Mouse (Mus musculus): ENCODE data around the gene Clic6. TPM values are rescaled to one million over a fixed set of nuclear protein-coding genes. Genes with fewer than 3 reads are reported as not detected.

Clic6 gene
- total and polyA plus RNA-seq, 3 experiments: not detected

DNA sequence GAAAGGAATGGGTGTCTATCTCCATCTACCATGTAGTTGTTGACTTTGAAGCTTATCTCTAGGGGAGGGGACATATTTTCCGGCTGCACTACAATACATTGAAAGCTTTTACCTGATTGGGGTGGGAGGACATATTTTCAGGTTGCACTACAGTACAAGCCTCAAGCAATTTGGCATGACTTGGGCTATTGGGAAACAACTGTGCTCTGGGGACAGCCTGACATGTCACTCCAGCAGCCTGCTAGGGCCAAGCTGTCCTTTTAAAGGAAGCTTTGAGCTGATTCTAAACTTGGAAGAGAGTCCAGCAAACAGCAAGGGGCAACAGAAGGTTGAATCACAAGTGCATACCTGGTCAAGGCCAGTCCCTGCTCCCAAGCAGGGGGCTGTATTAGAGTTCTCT is 69.5 kb downstream of the Clic6 start:
- Histone ChIP-seq H3K27me3 (ENCODE audit: control insufficient read depth in 1 of 2, insufficient read depth in 2 of 2, low read length in 2 of 2) (peaks cover 0 to 2% of the 10 kb centered on the region in 2 experiments), H3K27ac (ENCODE audit: control insufficient read depth, low read depth, low read length) (no peak overlapping the region), H3K79me2 (ENCODE audit: control insufficient read depth, insufficient read depth, low read length, poor library complexity) (no peaks in the 10 kb centered on the region), H3K4me3 (ENCODE audit: control insufficient read depth in 1 of 2, insufficient read depth in 1 of 2, low read depth in 2 of 2, low read length in 2 of 2) (no peak overlapping the region), H3K36me3 (ENCODE audit: control insufficient read depth in 1 of 2, insufficient read depth in 2 of 2, low read length in 2 of 2) (peaks cover 0 to 18% of the 10 kb centered on the region in 2 experiments; a peak in 2 of 4 replicates), H3K4me1 (ENCODE audit: control insufficient read depth in 1 of 2, insufficient read depth in 2 of 2, low read length in 2 of 2) (peaks cover 0 to 31% of the 10 kb centered on the region in 2 experiments; a peak in 2 of 4 replicates), H3K9me3 (replicated peaks; ENCODE audit: insufficient read depth, low read length) (no peaks in the 10 kb centered on the region), H3K9ac (ENCODE audit: control insufficient read depth, low read depth, low read length, poor library complexity, severe bottlenecking) (no peak overlapping the region)
- TF ChIP-seq ZMIZ1 (IDR thresholded peaks at IDR 0.05; ENCODE audit: low read depth, low read length): no peak
- TF ChIP-seq MYC (IDR thresholded peaks at IDR 0.05; ENCODE audit: low read depth, low read length): no peak
- TF ChIP-seq CHD1 (IDR thresholded peaks at IDR 0.05; ENCODE audit: low read depth, low read length): no peak
- no peak for TF ChIP-seq ELF1 (IDR thresholded peaks at IDR 0.05; ENCODE audit: low read depth, low read length)
- TF ChIP-seq E2F4 (IDR thresholded peaks at IDR 0.05; ENCODE audit: borderline replicate concordance, low read depth, low read length): no peak
- TF ChIP-seq CHD2 (IDR thresholded peaks at IDR 0.05; ENCODE audit: low read length): no peak
- no peak for TF ChIP-seq GABPA (IDR thresholded peaks at IDR 0.05; ENCODE audit: low read depth, low read length)
- no peak for TF ChIP-seq MAX (IDR thresholded peaks at IDR 0.05; ENCODE audit: low read length)
- no peak for TF ChIP-seq KAT2A (conservative IDR thresholded peaks at IDR 0.05; ENCODE audit: low read depth, low read length)
- no peak for TF ChIP-seq ZC3H11A (IDR thresholded peaks at IDR 0.05; ENCODE audit: low read depth, low read length)
- TF ChIP-seq SIN3A (IDR thresholded peaks at IDR 0.05; ENCODE audit: low read length): no peak
- TF ChIP-seq RCOR1 (IDR thresholded peaks at IDR 0.05; ENCODE audit: low read depth, low read length): no peak
- DNase-seq (ENCODE audit: low read depth, low spot score): peak; percentile 17

DNA sequence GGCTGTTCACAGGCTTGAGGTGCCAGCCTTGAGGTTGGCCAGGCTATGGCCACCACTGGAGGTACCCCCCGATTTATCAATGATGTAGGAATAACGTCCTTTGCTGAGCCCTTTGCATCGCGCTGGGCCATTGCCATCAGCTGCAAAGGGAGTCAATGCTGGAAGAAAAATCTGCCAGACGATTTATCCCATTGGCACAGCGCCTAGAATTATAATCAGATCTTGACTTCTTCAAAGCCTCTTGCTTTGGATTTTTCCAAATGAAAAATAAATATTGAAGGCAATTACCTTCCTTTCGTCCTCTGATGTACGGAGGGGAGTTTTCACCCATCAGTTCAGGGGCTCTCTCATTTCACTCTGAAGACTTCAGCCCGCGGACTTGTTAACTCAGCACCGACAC is 79.8 kb downstream of the Clic6 start:
- Histone ChIP-seq H3K36me3 (ENCODE audit: control insufficient read depth in 1 of 2, insufficient read depth in 2 of 2, low read length in 2 of 2) (peaks cover 0 to 3% of the 10 kb centered on the region in 2 experiments; a peak in 1 of 4 replicates), H3K27ac (ENCODE audit: control insufficient read depth, low read depth, low read length) (no peak overlapping the region), H3K9me3 (replicated peaks; ENCODE audit: insufficient read depth, low read length) (no peaks in the 10 kb centered on the region), H3K4me1 (ENCODE audit: control insufficient read depth in 1 of 2, insufficient read depth in 2 of 2, low read length in 2 of 2) (peaks cover 0 to 5% of the 10 kb centered on the region in 2 experiments; a peak in 1 of 4 replicates), H3K27me3 (ENCODE audit: control insufficient read depth in 1 of 2, insufficient read depth in 2 of 2, low read length in 2 of 2) (no peaks in the 10 kb centered on the region; a peak in 1 of 4 replicates), H3K9ac (ENCODE audit: control insufficient read depth, low read depth, low read length, poor library complexity, severe bottlenecking) (no peak overlapping the region), H3K4me3 (ENCODE audit: control insufficient read depth in 1 of 2, insufficient read depth in 1 of 2, low read depth in 2 of 2, low read length in 2 of 2) (no peak overlapping the region), H3K79me2 (ENCODE audit: control insufficient read depth, insufficient read depth, low read length, poor library complexity) (no peaks in the 10 kb centered on the region)
- TF ChIP-seq POLR2A (IDR thresholded peaks at IDR 0.05; ENCODE audit: control insufficient read depth in 1 of 2, insufficient read depth in 1 of 2, low read depth in 1 of 2, low read length in 2 of 2, poor library complexity in 1 of 2): no peak
- no peak for TF ChIP-seq RCOR1 (IDR thresholded peaks at IDR 0.05; ENCODE audit: low read depth, low read length)
- TF ChIP-seq POLR2AphosphoS5 (IDR thresholded peaks at IDR 0.05; ENCODE audit: borderline replicate concordance, low read depth, low read length): no peak
- no peak for TF ChIP-seq ETS1 (IDR thresholded peaks at IDR 0.05; ENCODE audit: low read depth, low read length)
- no peak for TF ChIP-seq USF1 (IDR thresholded peaks at IDR 0.05; ENCODE audit: low read depth, low read length)
- TF ChIP-seq MAZ (IDR thresholded peaks at IDR 0.05; ENCODE audit: low read depth, low read length): no peak
- TF ChIP-seq KAT2A (conservative IDR thresholded peaks at IDR 0.05; ENCODE audit: low read depth, low read length): no peak
- TF ChIP-seq RAD21 (IDR thresholded peaks at IDR 0.05; ENCODE audit: low read depth, low read length): no peak
- no peak for TF ChIP-seq MYB (IDR thresholded peaks at IDR 0.05; ENCODE audit: low read depth, low read length)
- TF ChIP-seq UBTF (IDR thresholded peaks at IDR 0.05; ENCODE audit: borderline replicate concordance, insufficient read depth, low read depth, low read length): no peak
- no peak for TF ChIP-seq CTCF (IDR thresholded peaks at IDR 0.05 in 2 of 3, conservative IDR thresholded peaks at IDR 0.05 in 1 of 3; ENCODE audit: control insufficient read depth in 1 of 3, insufficient read depth in 1 of 3, low read depth in 2 of 3, low read length in 3 of 3, poor library complexity in 1 of 3, severe bottlenecking in 1 of 3)
- no peak for TF ChIP-seq JUND (IDR thresholded peaks at IDR 0.05; ENCODE audit: low read depth, low read length)
- TF ChIP-seq MYC (IDR thresholded peaks at IDR 0.05; ENCODE audit: low read depth, low read length): no peak
- no peak for TF ChIP-seq TCF12 (IDR thresholded peaks at IDR 0.05; ENCODE audit: low read depth, low read length)
- no peak for TF ChIP-seq SMC3 (IDR thresholded peaks at IDR 0.05; ENCODE audit: low read depth, low read length)
- no peak for TF ChIP-seq ZMIZ1 (IDR thresholded peaks at IDR 0.05; ENCODE audit: low read depth, low read length)
- no peak for DNase-seq (ENCODE audit: low read depth, low spot score)
